Comparison of ENCODE assay signal across 12 mouse cellular contexts in the genomic region with DNA sequence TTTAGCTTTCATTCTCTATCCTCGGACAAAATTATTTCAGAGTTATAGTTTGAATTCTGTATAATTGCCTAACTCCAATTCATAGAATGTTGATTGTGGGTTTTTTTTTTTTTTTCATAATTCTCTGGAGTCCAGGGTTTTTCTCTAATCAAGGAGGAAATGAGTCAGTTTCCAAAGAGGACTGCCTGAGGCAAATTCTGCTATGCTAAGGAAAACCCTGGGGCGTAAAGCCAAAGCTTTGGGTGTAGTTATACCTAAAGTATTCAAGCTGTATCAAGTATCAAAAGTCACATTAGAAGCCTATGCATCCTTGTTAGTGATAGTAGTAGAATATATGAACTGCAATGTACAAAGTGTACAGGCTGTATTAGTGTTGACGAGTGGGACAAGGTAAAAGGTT.
"Had no signal": no experiment of that assay in that cellular context is flagged by ENCODE, and none has a peak within 500 bp of the region (broad histone marks: within the 10 kb centered on the region; RNA-seq: fewer than 3 reads in every experiment).

No protein-coding gene starts in this region.

- H3K4me3 ChIP-seq: lung, embryonic 15.5 days; megakaryocyte, embryonic 14.5 days; midbrain, embryonic 13.5 days; midbrain, embryonic 15.5 days; neural tube, embryonic 12.5 days; stomach, embryonic 15.5 days had no signal

- DNase-seq: lung, adult 18-20 months; lung, postnatal 14 days; lung, postnatal 36 days; right cerebral cortex, postnatal 14 days; thymus, postnatal 14 days; thymus, postnatal 36 days had no signal

- H3K4me1 ChIP-seq: lung, embryonic 15.5 days; megakaryocyte, embryonic 14.5 days; midbrain, embryonic 13.5 days; midbrain, embryonic 15.5 days; neural tube, embryonic 12.5 days; stomach, embryonic 15.5 days had no signal
